Mouse (Mus musculus) T-cell, adult 66 days (primary cell): ENCODE results near the gene Caskin2. TPM values are rescaled to one million over a fixed set of nuclear protein-coding genes. Genes with fewer than 3 reads are reported as not detected.

Experiments
- total RNA-seq, 2 experiments: library from RNA; stranded (reverse); gene quantifications; 3 replicates in 1 of 2; 4 replicates in 1 of 2; pipeline ENCODE4 v1.2.4; 2023

Caskin2 gene
- total RNA-seq: 1 to 10 TPM; 1.8 to 2.3 TPM

GRCm38 (mm10) chr11:115813507-115814296 is at the start of gene Caskin2:
Caskin2 (minus strand) TSS chr11:115813639.

GRCm38 (mm10) chr11:115858354-115858753 is 44.9 kb upstream of the Caskin2 start, which contains the start of gene Myo15b:
Myo15b (plus strand) TSS chr11:115858406.

GRCm38 (mm10) chr11:115823774-115824740 is 10.6 kb upstream of the Caskin2 start, which contains the start of gene Llgl2:
Llgl2 (plus strand) TSS chr11:115824049.

GRCm38 (mm10) chr11:115814605-115815450 is 1.4 kb upstream of the Caskin2 start, which contains the start of gene Tsen54:
Tsen54 (plus strand) TSS chr11:115814724.

GRCm38 (mm10) chr11:115765103-115765606 is 48.3 kb downstream of the Caskin2 start, which contains the start of gene Tmem94:
Tmem94 (plus strand) TSS chr11:115765433.

Other genes starting within 250 kb of the Caskin2 start
- gene Nup85, start 249.2 kb downstream of the Caskin2 start, total RNA-seq: 10 to 100 TPM; 71.9 to 80.3 TPM
- 10 to 100 TPM; 26.0 to 29.7 TPM for gene Mrps7, start 209.7 kb downstream of the Caskin2 start, total RNA-seq
- 100 to 1,000 TPM in 1 of 2 experiments, 10 to 100 TPM in 1; 85.1 to 112 TPM for gene Gga3, start 209.6 kb downstream of the Caskin2 start, total RNA-seq
- gene Mif4gd, start 200.7 kb downstream of the Caskin2 start, total RNA-seq: 10 to 100 TPM; 61.1 to 61.2 TPM
- 10 to 100 TPM; 44.3 to 53.9 TPM for gene Slc25a19, start 185.3 kb downstream of the Caskin2 start, total RNA-seq
- gene Grb2, start 105.0 kb downstream of the Caskin2 start, total RNA-seq: 100 to 1,000 TPM; 135 to 150 TPM
- gene Tmem94, start 48.2 kb downstream of the Caskin2 start, total RNA-seq: 10 to 100 TPM; 66.9 to 67.1 TPM
- 10 to 100 TPM; 24.8 to 26.0 TPM for gene Tsen54, start 1.1 kb upstream of the Caskin2 start, total RNA-seq
- 10 to 100 TPM; 40.6 to 43.0 TPM for gene Llgl2, start 10.4 kb upstream of the Caskin2 start, total RNA-seq
- gene Myo15b, start 44.8 kb upstream of the Caskin2 start, total RNA-seq: 1 to 10 TPM in 1 of 2 experiments, not detected in 1; 1.2 TPM
- 1 to 10 TPM; 2.2 to 2.4 TPM for gene Smim5, start 86.3 kb upstream of the Caskin2 start, total RNA-seq
- gene Smim6, start 98.4 kb upstream of the Caskin2 start, total RNA-seq: not detected
- 10 to 100 TPM; 41.0 to 56.5 TPM for gene Sap30bp, start 119.6 kb upstream of the Caskin2 start, total RNA-seq
- 10 to 100 TPM; 21.4 to 23.4 TPM for gene Recql5, start 119.8 kb upstream of the Caskin2 start, total RNA-seq
- gene Itgb4, start 161.1 kb upstream of the Caskin2 start, total RNA-seq: under 1 TPM in 1 of 2 experiments, not detected in 1; 0.12 TPM
- gene Galk1, start 199.1 kb upstream of the Caskin2 start, total RNA-seq: 10 to 100 TPM; 16.1 to 20.7 TPM
- gene H3f3b, start 214.3 kb upstream of the Caskin2 start, total RNA-seq: 1,000 to 10,000 TPM; 1,503 to 1,566 TPM
- gene Unk, start 216.7 kb upstream of the Caskin2 start, total RNA-seq: 10 to 100 TPM; 49.6 to 53.8 TPM